Mouse (Mus musculus) megakaryocyte-erythroid progenitor cell, adult 5-6 weeks (primary cell): ENCODE measurements around the gene Tmem259. TPM values are rescaled to one million over a fixed set of nuclear protein-coding genes. Genes with fewer than 3 reads are reported as not detected.

ENCODE experiments used
- ATAC-seq: replicated peaks from 2 replicates; pipeline ENCODE4 v1.8.0; 2016; ENCODE audit warnings: mild to moderate bottlenecking, inconsistent platforms; ENCODE audit not compliant: severe bottlenecking, poor library complexity, low FRiP score, low TSS enrichment
- total RNA-seq, 2 experiments: library from RNA; stranded (forward) in 1 of 2; stranded (reverse) in 1 of 2; fragments of 200-1000, 215-1000 nt in 1 of 2; fragments of >200 nt in 1 of 2; fragmentation: Nextera tagmentation in 1 of 2; gene quantifications; 2 replicates each; pipeline ENCODE4 v1.2.3; 2014 to 2017

The Tmem259 gene
- total RNA-seq, 2 experiments from 2014 or later = 63.9 to 75.5 TPM

DNA sequence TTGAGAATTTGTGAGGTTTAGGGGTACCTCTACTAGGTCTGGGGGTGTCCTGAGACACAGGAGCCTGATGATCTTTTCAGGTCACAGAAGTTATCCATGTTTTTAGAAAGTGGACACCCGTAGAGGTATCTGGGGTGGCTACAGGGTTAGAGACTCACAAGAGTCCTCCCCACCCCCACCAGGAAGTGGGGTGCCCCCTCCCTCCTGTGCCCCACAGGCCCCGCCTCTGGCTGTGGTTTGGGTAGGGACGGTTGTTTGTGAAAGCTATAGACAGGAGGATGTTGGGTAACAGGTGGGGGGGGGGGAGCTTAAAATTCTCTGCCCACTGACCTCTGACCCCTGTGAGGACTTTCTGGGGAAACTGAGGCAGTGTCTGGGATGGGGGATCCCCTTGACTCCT, 33.2 kb upstream of the Tmem259 start:
- ATAC-seq = peak; percentile 21; the same call in 1 of the 2 replicates

DNA sequence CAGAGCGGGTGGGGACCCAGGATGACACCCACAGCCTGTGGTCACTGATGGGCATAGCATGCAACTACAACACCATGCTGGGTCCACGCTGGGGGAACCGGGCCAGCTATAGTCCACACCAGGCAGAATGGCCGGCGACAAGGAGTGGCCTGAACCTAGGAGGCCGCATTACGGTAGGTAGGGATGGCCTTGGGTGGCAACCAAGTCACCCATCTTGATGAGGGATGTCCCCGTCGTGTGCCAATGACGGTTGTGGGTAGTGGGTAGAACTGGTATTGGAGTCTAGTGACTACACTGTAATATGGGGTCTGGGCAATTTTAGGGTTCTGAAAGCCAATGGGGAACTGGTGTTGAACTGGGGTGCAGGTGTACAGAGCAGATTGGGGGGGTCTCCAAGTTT, 32.8 kb upstream of the Tmem259 start:
- peak; percentile 14 for ATAC-seq

DNA sequence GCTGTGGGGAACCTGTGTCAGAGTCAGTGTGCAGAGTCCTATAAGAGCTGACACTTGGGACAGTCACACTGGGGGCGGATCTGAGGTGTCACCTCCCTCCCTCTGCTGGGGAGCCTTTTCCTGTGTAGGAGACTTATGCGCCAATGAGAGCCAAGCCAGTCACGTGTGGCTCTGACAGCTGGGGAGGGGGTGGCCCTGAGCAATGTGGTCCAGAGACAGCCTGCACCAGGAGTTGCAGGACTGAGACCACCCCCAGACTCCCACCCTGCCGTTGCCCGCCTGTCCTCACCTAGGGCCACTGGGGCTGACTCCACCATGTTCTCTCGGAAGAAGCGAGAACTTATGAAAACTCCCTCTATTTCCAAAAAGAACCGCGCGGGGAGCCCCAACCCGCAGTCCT, 32.4 kb upstream of the Tmem259 start, which contains the start of gene Arhgap45:
Arhgap45 (plus strand) TSS at position 143 of the 400 bp plus-strand sequence.
- peak; percentile 79 for ATAC-seq

DNA sequence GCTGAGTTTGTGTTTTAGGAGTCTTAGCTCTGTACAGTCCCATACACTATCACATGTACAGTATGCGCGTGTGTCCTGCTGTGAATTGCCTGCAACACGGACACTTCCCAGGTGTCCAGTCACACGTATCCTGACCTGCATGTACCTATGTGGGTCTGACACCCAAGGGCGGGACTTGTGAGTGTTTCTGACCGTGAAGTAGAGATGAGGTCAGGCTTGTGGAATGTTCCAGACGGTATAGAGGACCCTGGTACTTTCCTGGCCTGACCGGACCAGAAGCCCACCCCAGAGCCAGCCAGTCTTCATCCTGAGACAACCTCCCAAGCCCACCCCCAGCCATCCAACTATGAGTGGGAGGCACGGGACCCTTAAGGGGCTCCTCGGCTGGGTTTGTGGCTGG, 31.5 kb upstream of the Tmem259 start:
- no peak for ATAC-seq

DNA sequence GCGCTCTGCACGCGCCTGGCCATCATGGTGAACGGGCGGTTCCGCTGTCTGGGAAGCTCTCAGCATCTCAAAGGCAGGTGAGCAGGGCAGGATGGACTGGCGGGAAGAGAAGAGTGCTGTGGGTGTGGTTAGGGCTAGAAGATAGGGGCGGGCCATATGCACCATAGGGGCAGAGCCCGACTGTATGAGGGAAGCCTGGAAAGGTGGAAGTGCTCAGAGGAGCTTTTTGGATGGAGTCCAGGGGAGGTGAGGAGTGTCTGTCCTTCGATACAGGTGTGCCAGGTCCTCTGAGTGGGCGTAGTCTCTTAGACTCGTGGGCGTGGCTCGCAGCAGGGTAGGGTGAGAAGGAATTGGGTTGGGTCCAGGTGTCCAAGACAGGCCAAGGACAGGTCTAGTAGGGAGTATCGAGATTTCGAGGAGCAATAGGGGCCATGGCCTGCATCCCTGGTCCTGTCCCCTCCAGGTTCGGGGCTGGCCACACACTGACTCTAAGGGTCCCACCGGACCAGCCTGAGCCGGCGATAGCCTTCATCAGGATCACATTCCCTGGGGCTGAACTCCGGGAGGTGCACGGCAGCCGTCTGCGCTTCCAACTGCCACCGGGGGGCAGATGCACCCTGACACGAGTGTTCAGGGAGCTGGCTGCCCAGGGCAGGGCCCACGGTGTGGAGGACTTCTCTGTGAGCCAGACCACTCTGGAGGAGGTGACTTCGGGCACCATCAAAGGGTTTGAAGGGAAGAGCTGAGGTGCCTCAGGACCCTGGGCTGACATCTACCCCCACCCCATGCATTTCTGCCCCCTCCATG, 30.6 kb upstream of the Tmem259 start:
- no peak for ATAC-seq

DNA sequence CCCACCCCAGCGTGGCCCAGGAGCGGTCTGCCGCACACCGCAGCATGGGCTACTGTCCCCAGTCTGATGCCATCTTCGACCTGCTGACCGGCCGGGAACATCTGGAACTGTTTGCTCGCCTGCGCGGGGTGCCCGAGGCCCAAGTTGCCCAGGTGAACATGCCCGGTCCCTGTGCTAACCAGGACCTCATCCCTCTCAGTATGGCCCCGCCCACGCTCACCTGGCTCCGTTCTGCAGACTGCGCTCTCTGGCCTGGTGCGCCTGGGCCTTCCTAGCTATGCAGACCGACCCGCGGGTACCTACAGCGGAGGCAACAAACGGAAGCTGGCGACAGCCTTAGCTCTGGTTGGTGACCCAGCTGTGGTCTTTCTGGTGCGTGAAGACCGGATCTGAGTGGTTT, 29.5 kb upstream of the Tmem259 start:
- no peak for ATAC-seq

DNA sequence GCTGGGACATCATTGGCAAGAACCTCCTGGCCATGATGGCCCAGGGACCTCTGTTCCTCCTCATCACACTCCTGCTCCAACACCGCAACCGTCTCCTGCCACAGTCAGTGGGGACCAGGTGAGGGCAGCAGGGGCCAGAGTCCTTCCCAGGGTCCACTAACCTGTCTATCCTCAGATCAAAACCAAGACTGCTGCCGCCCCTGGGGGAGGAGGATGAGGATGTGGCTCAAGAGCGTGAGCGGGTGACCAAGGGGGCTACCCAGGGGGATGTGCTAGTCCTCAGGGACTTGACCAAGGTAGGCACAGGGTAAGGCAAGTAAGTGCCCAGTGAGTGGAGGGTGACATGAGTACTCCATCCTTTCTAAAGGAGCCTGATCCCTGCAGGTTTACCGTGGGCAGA, 27.6 kb upstream of the Tmem259 start:
- ATAC-seq = no peak

DNA sequence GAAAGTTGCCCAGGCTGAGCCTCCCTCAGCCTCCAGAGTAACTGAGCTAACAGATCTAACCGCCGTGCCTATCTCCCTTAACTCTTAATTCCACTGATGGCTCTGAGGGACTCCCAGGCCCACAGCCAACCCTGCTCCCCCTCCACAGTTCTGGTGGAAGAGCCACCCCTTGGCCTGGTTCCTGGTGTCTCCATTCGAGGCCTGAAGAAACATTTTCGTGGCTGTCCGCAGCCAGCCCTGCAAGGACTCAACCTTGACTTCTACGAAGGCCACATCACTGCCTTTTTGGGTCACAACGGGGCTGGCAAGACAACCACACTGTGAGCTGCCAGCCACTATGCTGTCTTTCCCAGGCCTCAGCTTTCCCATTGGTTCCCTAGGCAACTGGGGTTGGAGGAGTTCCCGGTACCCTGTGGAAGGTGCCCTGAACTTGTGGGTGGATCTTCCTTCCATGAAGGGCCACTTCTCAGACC, 20.1 kb upstream of the Tmem259 start:
- no peak; the same call in 1 of the 2 replicates for ATAC-seq

DNA sequence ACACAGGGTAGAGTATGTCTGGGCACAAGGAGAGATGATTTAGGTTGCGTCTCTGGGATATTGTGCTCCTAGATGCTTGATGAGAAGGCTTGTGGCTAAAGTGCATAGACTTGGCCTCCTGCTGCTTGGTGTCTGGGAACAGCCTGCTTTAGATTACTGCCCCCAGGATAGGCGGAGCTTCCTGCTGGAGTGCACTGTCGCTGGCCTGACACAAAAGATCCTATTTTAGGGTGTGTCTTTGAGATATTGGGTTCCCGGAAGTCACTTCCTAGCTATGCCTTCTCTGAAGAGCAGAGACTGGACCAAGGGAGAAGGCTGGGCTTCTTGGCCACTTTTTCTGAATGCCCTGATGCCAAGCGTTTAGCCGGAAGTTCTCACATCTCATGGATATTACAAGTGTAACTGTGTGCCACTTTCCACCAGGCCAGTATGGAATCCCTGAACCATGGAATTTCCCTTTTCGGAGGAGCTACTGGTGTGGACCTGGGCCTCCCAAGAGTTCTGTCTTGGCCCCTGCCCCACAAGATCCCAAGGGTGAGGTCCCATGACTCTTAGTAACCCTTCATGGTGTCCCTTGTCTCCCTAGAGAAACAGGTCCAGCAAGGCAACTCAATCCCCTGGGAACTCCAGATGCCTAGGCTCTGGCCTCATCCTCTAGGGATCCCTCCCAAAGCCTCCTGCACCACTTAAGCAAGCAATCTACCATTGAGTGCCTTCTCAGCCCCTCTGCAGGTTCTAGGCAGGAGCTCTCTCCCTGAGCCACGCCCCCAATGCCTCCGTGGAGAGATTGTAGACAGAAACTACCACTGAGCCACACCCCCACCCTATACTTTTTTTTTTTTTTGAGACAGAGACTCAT, 19.5 kb upstream of the Tmem259 start:
- ATAC-seq = peak; percentile 64

DNA sequence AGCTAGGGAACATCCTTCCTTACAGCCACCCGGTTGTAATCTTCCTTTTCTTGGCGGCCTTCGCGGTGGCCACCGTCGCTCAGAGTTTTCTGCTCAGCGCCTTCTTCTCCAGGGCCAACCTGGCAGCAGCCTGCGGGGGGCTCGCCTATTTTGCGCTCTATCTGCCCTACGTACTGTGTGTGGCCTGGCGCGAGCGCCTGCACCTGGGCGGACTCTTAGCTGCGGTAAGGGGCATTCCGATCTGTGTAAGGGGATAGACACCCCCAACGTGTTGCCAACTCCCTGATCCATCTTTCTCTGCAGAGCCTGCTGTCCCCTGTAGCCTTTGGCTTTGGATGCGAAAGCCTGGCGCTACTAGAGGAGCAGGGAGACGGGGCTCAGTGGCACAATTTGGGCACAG, 18.7 kb upstream of the Tmem259 start:
- ATAC-seq = no peak

DNA sequence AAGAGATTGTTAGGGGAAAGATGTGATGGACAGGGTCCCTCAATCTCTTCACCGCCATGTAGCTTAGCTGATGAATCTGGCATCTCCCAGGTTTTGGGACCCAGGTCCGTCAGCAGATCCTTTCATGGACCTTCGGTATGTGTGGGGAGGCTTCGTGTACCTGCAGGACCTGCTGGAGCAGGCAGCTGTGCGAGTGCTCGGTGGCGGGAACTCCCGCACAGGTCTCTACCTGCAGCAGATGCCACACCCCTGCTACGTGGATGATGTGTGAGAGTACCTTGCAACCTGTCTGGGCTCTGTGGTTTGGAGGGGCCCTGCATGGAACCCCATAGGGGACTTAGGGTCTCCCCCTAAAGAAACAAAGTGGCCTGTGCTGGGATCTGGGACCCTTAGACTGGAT, 17.8 kb upstream of the Tmem259 start:
- ATAC-seq = no peak

DNA sequence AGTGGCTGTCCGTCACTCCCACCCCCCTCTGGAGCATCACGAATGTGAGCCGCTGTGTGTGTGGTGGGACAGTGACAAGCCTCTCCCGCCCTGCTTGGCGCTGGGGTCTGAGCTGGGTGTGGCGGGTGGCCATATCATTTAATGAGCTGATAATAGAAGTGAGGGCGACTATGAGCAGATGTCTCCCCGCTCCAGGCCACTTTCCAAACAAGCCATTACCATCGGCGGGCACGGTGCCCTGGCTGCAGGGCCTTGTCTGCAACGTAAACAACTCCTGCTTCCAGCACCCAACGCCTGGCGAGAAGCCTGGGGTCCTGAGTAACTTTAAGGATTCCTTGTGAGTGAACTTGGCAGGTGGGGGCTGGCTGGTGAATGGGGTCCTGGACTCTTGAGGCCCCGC, 13.7 kb upstream of the Tmem259 start:
- ATAC-seq = peak; percentile 39

DNA sequence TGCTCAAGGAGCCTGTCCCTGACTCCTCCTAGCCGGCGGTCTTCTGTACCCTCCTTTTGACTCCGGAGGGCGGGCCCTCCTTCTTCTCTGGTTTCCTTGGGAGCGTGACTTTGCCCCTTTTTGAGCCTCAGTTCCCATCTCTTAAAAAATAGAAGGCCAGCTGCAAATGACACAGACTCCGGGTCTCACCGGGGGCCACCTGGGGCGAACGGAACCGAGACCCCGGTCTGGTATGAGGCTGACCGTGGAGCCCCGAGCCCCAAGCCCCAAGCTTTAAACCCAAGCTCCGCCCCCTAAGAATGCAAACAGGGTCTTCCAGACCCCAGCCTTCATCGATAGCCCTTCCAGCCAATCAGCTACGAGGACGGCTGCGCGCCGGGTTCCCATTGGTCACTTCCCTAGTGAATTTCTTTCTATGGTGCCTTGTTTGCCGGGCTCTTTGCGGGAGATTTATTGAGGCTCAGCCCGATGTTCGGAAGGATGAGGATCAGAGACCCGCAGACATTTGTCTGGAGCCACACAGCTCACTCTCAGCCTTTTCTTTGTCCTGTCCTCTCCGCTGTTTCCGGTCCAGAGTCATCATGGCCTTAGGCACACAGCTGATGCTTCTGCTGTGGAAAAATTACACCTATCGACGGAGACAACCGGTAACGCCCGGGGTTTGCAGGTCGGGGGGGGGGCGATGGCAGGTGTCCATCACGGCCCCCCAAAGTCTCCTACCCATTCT, 13.1 kb upstream of the Tmem259 start:
- ATAC-seq = peak; percentile 49

DNA sequence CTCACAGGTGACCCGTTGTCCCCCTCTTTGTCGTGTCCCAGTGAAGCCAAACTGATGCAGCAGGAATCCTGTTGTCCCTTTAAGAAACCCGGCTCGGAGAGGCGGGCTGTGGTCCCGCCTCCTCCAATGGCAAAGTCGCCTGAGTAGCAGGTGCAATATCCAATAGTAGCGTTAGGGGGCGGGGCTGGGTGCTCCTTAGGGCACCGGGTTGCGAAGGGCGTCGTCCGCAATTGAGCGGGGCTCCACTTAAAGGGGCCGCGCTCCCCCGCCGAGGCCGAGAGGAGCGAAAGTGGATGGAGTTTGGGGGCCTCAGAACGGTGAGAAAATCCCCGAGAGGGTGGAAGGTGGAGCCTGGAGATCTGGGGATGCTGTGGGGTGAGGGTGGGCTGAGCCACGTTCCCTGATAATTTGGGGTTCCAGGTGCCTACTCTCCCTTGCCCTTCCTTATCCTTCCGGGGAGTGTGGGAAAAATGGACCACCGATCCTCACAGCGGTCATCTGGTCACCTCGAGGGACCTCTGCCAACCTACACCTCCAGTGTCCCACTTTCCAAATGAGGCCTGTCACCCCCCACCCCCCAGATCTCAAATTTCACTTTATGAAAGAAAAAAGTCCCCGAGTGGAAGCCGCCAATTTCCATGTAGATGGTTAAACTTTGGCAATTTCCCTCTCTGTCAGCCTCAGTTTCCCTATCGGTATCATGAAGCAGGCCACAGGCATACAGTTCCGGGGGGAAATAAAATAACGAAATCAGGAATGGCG, 12.3 kb upstream of the Tmem259 start, which contains the start of gene Abca7:
Abca7 (plus strand) TSS at position 223 of the 762 bp plus-strand sequence.
- ATAC-seq = peak; percentile 78

DNA sequence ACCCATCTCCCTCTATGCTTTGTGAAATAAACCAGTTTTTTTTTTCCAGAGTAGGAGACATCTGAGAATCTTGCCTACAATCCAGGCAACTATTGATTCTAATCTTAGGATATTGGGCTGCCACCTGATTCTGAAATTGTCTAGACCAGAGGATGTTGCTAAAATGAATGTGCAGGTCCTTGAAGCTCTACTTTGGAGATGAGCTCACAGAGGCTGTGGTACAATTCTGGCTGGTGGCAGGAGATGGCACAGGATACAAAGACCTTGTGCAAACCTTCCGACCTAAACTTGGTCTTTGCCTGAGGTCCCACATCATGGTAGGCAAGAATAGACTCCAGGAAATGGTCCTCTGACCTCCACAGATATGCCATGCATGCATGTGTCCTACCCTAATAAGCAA, 11.5 kb upstream of the Tmem259 start:
- no peak for ATAC-seq

DNA sequence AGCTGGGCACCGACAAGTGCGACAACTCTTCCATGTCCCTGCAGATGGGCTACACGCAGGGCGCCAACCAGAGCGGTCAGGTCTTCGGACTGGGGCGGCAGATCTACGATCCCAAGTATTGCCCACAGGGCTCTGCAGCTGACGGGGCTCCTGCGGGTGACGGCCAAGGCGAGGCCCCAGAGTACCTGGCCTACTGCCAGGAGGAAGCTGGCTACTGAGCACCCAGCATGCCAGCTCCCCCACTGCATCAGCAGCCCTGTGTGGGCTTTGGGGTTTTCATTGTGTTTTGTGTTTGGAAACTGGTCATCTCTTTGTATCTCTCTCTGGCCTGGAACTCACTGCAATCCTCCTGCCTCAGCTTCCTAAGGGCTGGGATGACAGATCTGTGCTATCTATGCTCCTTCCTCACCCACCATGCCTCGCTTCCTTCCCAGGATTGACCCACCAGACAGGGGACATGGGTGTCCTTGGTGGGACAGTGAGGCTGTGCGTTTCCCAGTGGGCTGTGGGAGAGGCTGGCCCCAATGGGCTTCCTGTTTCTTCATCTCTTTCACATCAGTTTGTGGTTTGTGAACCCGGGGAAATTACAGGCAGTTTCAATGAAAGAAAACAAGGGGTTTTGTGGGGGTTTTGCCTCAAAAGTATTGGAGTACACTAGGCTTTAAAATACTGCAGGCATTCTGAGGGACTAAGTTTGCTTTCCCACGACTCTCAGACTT, 10.4 kb upstream of the Tmem259 start:
- no peak for ATAC-seq

DNA sequence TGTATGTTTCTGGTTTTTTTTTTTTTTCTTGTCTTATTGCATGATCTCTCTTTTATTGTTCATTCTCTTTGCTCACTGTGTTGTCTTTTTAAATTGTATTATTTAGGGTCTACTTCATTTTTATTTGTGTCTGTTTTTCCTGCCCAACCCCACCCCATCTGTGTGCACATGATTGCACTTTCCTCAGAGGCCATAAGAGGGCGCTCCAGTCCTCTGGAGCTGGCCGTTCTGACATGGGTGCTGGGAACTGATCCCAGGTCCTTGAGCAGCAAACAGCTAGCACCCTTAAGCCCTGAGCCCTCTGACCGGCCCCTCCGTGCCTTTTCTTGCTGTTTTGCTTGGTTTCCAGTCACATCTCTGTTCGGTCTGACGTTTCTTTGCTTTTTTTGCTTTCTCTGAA, 7.4 kb upstream of the Tmem259 start:
- ATAC-seq = no peak

DNA sequence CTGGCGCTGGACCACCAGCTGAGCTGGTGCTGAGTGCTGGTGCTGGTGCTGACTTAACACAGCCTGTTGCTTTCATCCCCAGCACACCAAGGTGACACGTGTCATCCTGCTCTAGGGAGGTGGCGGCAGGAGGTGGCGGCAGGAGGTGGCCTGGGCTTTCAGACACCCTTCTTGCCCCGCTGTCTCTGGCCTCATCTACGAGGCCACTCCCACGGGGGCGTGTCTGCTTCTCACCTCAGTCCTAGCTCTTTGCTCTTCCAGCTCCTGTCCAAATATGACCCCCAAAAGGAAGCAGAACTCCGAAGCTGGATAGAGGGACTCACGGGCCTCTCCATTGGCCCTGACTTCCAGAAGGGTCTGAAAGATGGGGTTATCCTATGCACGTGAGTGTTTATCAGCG, 7.0 kb upstream of the Tmem259 start:
- ATAC-seq = no peak
